Mouse (Mus musculus) ES-Bruce4 (cell line): ENCODE results near the gene Rps6ka6. TPM values are rescaled to one million over a fixed set of nuclear protein-coding genes. Genes with fewer than 3 reads are reported as not detected.

Experiments used
- H3K27ac ChIP-seq: 2 replicates; pipeline ENCODE4 v1.5.1; 2012; ENCODE audit warnings: low read length, inconsistent platforms; ENCODE audit not compliant: insufficient read depth
- H3K27me3 ChIP-seq: 2 replicates; pipeline ENCODE4 v1.6.1; 2012; ENCODE audit warnings: mild to moderate bottlenecking, low read length, inconsistent platforms; ENCODE audit not compliant: control insufficient read depth, poor library complexity, insufficient read depth, severe bottlenecking
- H3K36me3 ChIP-seq: 2 replicates; pipeline ENCODE4 v1.6.1; 2012; ENCODE audit warnings: inconsistent platforms, mild to moderate bottlenecking, low read length, moderate library complexity; ENCODE audit not compliant: control insufficient read depth, poor library complexity, insufficient read depth, severe bottlenecking
- H3K4me1 ChIP-seq: one replicate; pipeline ENCODE4 v1.8.1; 2011; ENCODE audit warnings: low read length; ENCODE audit not compliant: control insufficient read depth, insufficient read depth
- H3K4me3 ChIP-seq: 2 replicates; pipeline ENCODE4 v1.5.1; 2011; ENCODE audit warnings: low read depth, mild to moderate bottlenecking, low read length
- H3K9ac ChIP-seq: 2 replicates; pipeline ENCODE4 v1.6.1; 2012; ENCODE audit warnings: low read depth, mild to moderate bottlenecking, inconsistent platforms; ENCODE audit not compliant: poor library complexity, severe bottlenecking
- H3K9me3 ChIP-seq: replicated peaks from 2 replicates; pipeline ENCODE4 v1.6.1; 2012; ENCODE audit warnings: mild to moderate bottlenecking, low read length, inconsistent platforms; ENCODE audit not compliant: control insufficient read depth, poor library complexity, insufficient read depth, severe bottlenecking
- CTCF ChIP-seq: IDR thresholded peaks from one replicate; pipeline ENCODE4 v1.8.1; 2011; ENCODE audit warnings: low read depth, low read length
- EP300 ChIP-seq: IDR thresholded peaks from 2 replicates; pipeline ENCODE4 v1.6.1; 2011; ENCODE audit warnings: low read depth, low read length; ENCODE audit not compliant: insufficient read depth
- POLR2A ChIP-seq: IDR thresholded peaks from one replicate; pipeline ENCODE4 v1.8.1; 2011; ENCODE audit warnings: low read length; ENCODE audit not compliant: insufficient read depth
- polyA plus RNA-seq: library from polyadenylated mRNA; stranded (reverse); fragments of >200 nt; gene quantifications from 2 replicates; pipeline ENCODE4 v1.2.4, GENCODE M21; 2011; ENCODE audit warnings: low read depth; ENCODE audit not compliant: missing spikeins, insufficient read depth, insufficient read length

Rps6ka6 gene
- polyA plus RNA-seq, 1 experiment = 78.0 TPM

- TF ChIP-seq EP300 (no peak), CTCF (peak; percentile 28), POLR2A (no peak)
- H3K27me3 ChIP-seq = no peaks in the 10 kb centered on the region
- H3K4me1 ChIP-seq = no peaks in the 10 kb centered on the region
- H3K9me3 ChIP-seq = no peaks in the 10 kb centered on the region
- H3K27ac ChIP-seq = no peak overlapping the region
- no peak overlapping the region for H3K4me3 ChIP-seq
- H3K9ac ChIP-seq = no peak overlapping the region
- no peaks in the 10 kb centered on the region for H3K36me3 ChIP-seq
These were observed 163.6 kb downstream of the Rps6ka6 start for GRCm38 (mm10) chrX:111374177-111374576.

Other genes starting within 250 kb of the Rps6ka6 start
- 5.4 TPM in 2 replicates for gene Hdx, start 159.1 kb upstream of the Rps6ka6 start, polyA plus RNA-seq